Mouse (Mus musculus) spleen, postnatal 14 days (tissue): ENCODE measurements at regions not wholly inside any gene's neighbourhood (a gene's known extent, or its start where the extent isn't known, plus 50 kb on each side); places are given as distances from the start of the nearest gene placed in this dataset.

ENCODE experiments used
- DNase-seq, 2 experiments: peaks; one replicate each; pipeline ENCODE4 v3.0.0; 2021 to 2022; ENCODE audit warnings: low spot score in 2 of 2

GRCm38 (mm10) chr8:34709316-34709715, 597.8 kb upstream of the Gm10131 start:
- no peak for DNase-seq

GRCm38 (mm10) chr8:34703351-34703750, 591.8 kb upstream of the Gm10131 start:
- DNase-seq, result no peak

- no peak for DNase-seq
These were observed 591.3 kb upstream of the Gm10131 start for GRCm38 (mm10) chr8:34702806-34703205.

GRCm38 (mm10) chr8:34699015-34699414, 587.5 kb upstream of the Gm10131 start:
- no peak for DNase-seq

GRCm38 (mm10) chr8:34696365-34696764, 584.8 kb upstream of the Gm10131 start:
- no peak for DNase-seq

- DNase-seq, result no peak
These were observed 581.1 kb upstream of the Gm10131 start for GRCm38 (mm10) chr8:34692606-34693005.

GRCm38 (mm10) chr8:34691776-34692175, 580.2 kb upstream of the Gm10131 start:
- no peak for DNase-seq

- no peak for DNase-seq
These were observed 578.4 kb upstream of the Gm10131 start for GRCm38 (mm10) chr8:34689825-34690493.

GRCm38 (mm10) chr8:34689049-34689824, 577.7 kb upstream of the Gm10131 start:
- no peak for DNase-seq

GRCm38 (mm10) chr8:34688396-34689048, 577.0 kb upstream of the Gm10131 start:
- DNase-seq, result no peak

GRCm38 (mm10) chr8:34686371-34686770, 574.8 kb upstream of the Gm10131 start:
- DNase-seq, result no peak

GRCm38 (mm10) chr8:34684683-34685082, 573.1 kb upstream of the Gm10131 start:
- no peak for DNase-seq

- DNase-seq, result no peak
These were observed 571.6 kb upstream of the Gm10131 start for GRCm38 (mm10) chr8:34683173-34683572.

GRCm38 (mm10) chr8:34682221-34682620, 570.7 kb upstream of the Gm10131 start:
- no peak for DNase-seq

- DNase-seq, result no peak
These were observed 568.2 kb upstream of the Gm10131 start for GRCm38 (mm10) chr8:34679565-34680291.

- no peak for DNase-seq
These were observed 567.3 kb upstream of the Gm10131 start for GRCm38 (mm10) chr8:34678879-34679278.

- no peak for DNase-seq
These were observed 560.2 kb upstream of the Gm10131 start for GRCm38 (mm10) chr8:34671716-34672115.

- no peak for DNase-seq
These were observed 559.6 kb upstream of the Gm10131 start for GRCm38 (mm10) chr8:34670930-34671715.

- DNase-seq, result no peak
These were observed 557.6 kb upstream of the Gm10131 start for GRCm38 (mm10) chr8:34669146-34669545.

- no peak for DNase-seq
These were observed 552.9 kb upstream of the Gm10131 start for GRCm38 (mm10) chr8:34664429-34664828.

GRCm38 (mm10) chr8:34662532-34662931, 551.0 kb upstream of the Gm10131 start:
- no peak for DNase-seq
